Mouse (Mus musculus): Measurements from ENCODE around the gene Scn2b. TPM values are rescaled to one million over a fixed set of nuclear protein-coding genes. Genes with fewer than 3 reads are reported as not detected.

Scn2b gene
- total and polyA plus RNA-seq, 2 experiments from 2014 or later: 0.31 to 0.53 TPM

- H3K4me3 ChIP-seq (ENCODE audit: low read depth, low read length): no peak overlapping the region
- no peaks in the 10 kb centered on the region for H3K4me1 ChIP-seq (ENCODE audit: control insufficient read depth, insufficient read depth)
- H3K9ac ChIP-seq (replicated peaks; ENCODE audit: low read depth, low read length): no peak overlapping the region
- 56% methylated on average over 3 of the region's 3 CpGs for WGBS
- no peak overlapping the region for H3K27ac ChIP-seq (ENCODE audit: low read depth)
- H3K27me3 ChIP-seq (ENCODE audit: control insufficient read depth, insufficient read depth, low read length): no peaks in the 10 kb centered on the region
- no peaks in the 10 kb centered on the region for H3K36me3 ChIP-seq (replicated peaks; ENCODE audit: control insufficient read depth, insufficient read depth, low read length)
- DNase-seq (ENCODE audit: low spot score) (no peak), ATAC-seq (ENCODE audit: insufficient read depth, low read depth) (no peak)
- peaks cover 3% of the 10 kb centered on the region; the same call in 1 of the 2 replicates for H3K9me3 ChIP-seq (replicated peaks; ENCODE audit: control insufficient read depth, low read length)
- TF ChIP-seq EP300 (IDR thresholded peaks at IDR 0.05; ENCODE audit: low read depth): no peak
- TF ChIP-seq CTCF (IDR thresholded peaks at IDR 0.05; ENCODE audit: low read depth): no peak
- H3K4me2 ChIP-seq (ENCODE audit: low read depth, low read length): no peak overlapping the region
Observed at GRCm38 (mm10) chr9:45173475-45173874, 55.9 kb downstream of the Scn2b start.

GRCm38 (mm10) chr9:45179282-45179681 lies 61.7 kb downstream of the Scn2b start:
- 66% methylated on average over 5 of the region's 5 CpGs for WGBS
- Histone ChIP-seq H3K4me1 (ENCODE audit: control insufficient read depth, insufficient read depth) (no peaks in the 10 kb centered on the region), H3K4me2 (ENCODE audit: low read depth, low read length) (no peak overlapping the region), H3K9ac (replicated peaks; ENCODE audit: low read depth, low read length) (no peak overlapping the region), H3K27me3 (ENCODE audit: control insufficient read depth, insufficient read depth, low read length) (no peaks in the 10 kb centered on the region), H3K27ac (ENCODE audit: low read depth) (no peak overlapping the region), H3K9me3 (replicated peaks; ENCODE audit: control insufficient read depth, low read length) (no peaks in the 10 kb centered on the region), H3K36me3 (replicated peaks; ENCODE audit: control insufficient read depth, insufficient read depth, low read length) (no peaks in the 10 kb centered on the region), H3K4me3 (ENCODE audit: low read depth, low read length) (no peak overlapping the region)
- ATAC-seq (ENCODE audit: insufficient read depth, low read depth) (no peak), DNase-seq (ENCODE audit: low spot score) (no peak)
- TF ChIP-seq CTCF (IDR thresholded peaks at IDR 0.05; ENCODE audit: low read depth) (no peak), EP300 (IDR thresholded peaks at IDR 0.05; ENCODE audit: low read depth) (no peak)

Other genes with a start within 250 kb of the Scn2b start
- 4.9 and 7.8 TPM in 2 replicates for gene Kmt2a, start 236.5 kb upstream of the Scn2b start, total RNA-seq (2014; rRNA removed; ENCODE audit: low replicate concordance)
- 4.2 and 4.4 TPM in 2 replicates for gene Kmt2a, start 236.5 kb upstream of the Scn2b start, polyA plus RNA-seq (2015; fragmentation: Nextera tagmentation; extraction: Ambion mirVana)
- 688 and 746 TPM in 2 replicates for gene Atp5l, start 197.0 kb upstream of the Scn2b start, total RNA-seq (2014; rRNA removed; ENCODE audit: low replicate concordance)
- 2,678 and 2,844 TPM in 2 replicates for gene Atp5l, start 197.0 kb upstream of the Scn2b start, polyA plus RNA-seq (2015; fragmentation: Nextera tagmentation; extraction: Ambion mirVana)
- 10.7 and 16.8 TPM in 2 replicates for gene Ube4a, start 152.2 kb upstream of the Scn2b start, total RNA-seq (2014; rRNA removed; ENCODE audit: low replicate concordance)
- 9.8 and 9.9 TPM in 2 replicates for gene Ube4a, start 152.2 kb upstream of the Scn2b start, polyA plus RNA-seq (2015; fragmentation: Nextera tagmentation; extraction: Ambion mirVana)
- 1.2 TPM in 1 of 2 replicates, not detected in the other for gene Cd3g, start 137.4 kb upstream of the Scn2b start, total RNA-seq (2014; rRNA removed; ENCODE audit: low replicate concordance)
- gene Cd3g, start 137.4 kb upstream of the Scn2b start, polyA plus RNA-seq (2015; fragmentation: Nextera tagmentation; extraction: Ambion mirVana): 0.11 TPM in 1 of 2 replicates, not detected in the other
- 1.9 TPM in 1 of 2 replicates, not detected in the other for gene Cd3d, start 136.0 kb upstream of the Scn2b start, total RNA-seq (2014; rRNA removed; ENCODE audit: low replicate concordance)
- not detected in 2 replicates for gene Cd3d, start 136.0 kb upstream of the Scn2b start, polyA plus RNA-seq (2015; fragmentation: Nextera tagmentation; extraction: Ambion mirVana)
- 0.27 TPM in 1 of 2 replicates, not detected in the other for gene Cd3e, start 108.2 kb upstream of the Scn2b start, total RNA-seq (2014; rRNA removed; ENCODE audit: low replicate concordance)
- 0.14 TPM in 1 of 2 replicates, not detected in the other for gene Cd3e, start 108.2 kb upstream of the Scn2b start, polyA plus RNA-seq (2015; fragmentation: Nextera tagmentation; extraction: Ambion mirVana)
- 0.15 and 0.31 TPM in 2 replicates for gene Mpzl2, start 78.0 kb upstream of the Scn2b start, total RNA-seq (2014; rRNA removed; ENCODE audit: low replicate concordance)
- 0.41 and 0.42 TPM in 2 replicates for gene Mpzl2, start 78.0 kb upstream of the Scn2b start, polyA plus RNA-seq (2015; fragmentation: Nextera tagmentation; extraction: Ambion mirVana)
- 1.7 and 3.1 TPM in 2 replicates for gene Mpzl3, start 62.6 kb upstream of the Scn2b start, total RNA-seq (2014; rRNA removed; ENCODE audit: low replicate concordance)
- gene Mpzl3, start 62.6 kb upstream of the Scn2b start, polyA plus RNA-seq (2015; fragmentation: Nextera tagmentation; extraction: Ambion mirVana): 0.59 and 0.68 TPM in 2 replicates
- gene Jaml, start 38.6 kb upstream of the Scn2b start, total RNA-seq (2014; rRNA removed; ENCODE audit: low replicate concordance): not detected in 2 replicates
- gene Jaml, start 38.6 kb upstream of the Scn2b start, polyA plus RNA-seq (2015; fragmentation: Nextera tagmentation; extraction: Ambion mirVana): 0.08 and 0.40 TPM in 2 replicates
- gene Scn4b, start 20.6 kb downstream of the Scn2b start, total RNA-seq (2014; rRNA removed; ENCODE audit: low replicate concordance): 0.27 and 0.57 TPM in 2 replicates
- 0.10 and 0.11 TPM in 2 replicates for gene Scn4b, start 20.6 kb downstream of the Scn2b start, polyA plus RNA-seq (2015; fragmentation: Nextera tagmentation; extraction: Ambion mirVana)
- not detected in 2 replicates for gene BC049352, start 64.2 kb downstream of the Scn2b start, total RNA-seq (2014; rRNA removed; ENCODE audit: low replicate concordance)
- not detected in 2 replicates for gene BC049352, start 64.2 kb downstream of the Scn2b start, polyA plus RNA-seq (2015; fragmentation: Nextera tagmentation; extraction: Ambion mirVana)
- not detected in 2 replicates for gene Tmprss4, start 86.3 kb downstream of the Scn2b start, total RNA-seq (2014; rRNA removed; ENCODE audit: low replicate concordance)
- 0.22 TPM in 1 of 2 replicates, not detected in the other for gene Tmprss4, start 86.3 kb downstream of the Scn2b start, polyA plus RNA-seq (2015; fragmentation: Nextera tagmentation; extraction: Ambion mirVana)
- gene Il10ra, start 151.4 kb downstream of the Scn2b start, total RNA-seq (2014; rRNA removed; ENCODE audit: low replicate concordance): 0.58 and 2.5 TPM in 2 replicates
- 0.47 and 0.60 TPM in 2 replicates for gene Il10ra, start 151.4 kb downstream of the Scn2b start, polyA plus RNA-seq (2015; fragmentation: Nextera tagmentation; extraction: Ambion mirVana)
- gene Tmprss13, start 201.3 kb downstream of the Scn2b start, total RNA-seq (2014; rRNA removed; ENCODE audit: low replicate concordance): 0.15 TPM in 1 of 2 replicates, not detected in the other
- gene Tmprss13, start 201.3 kb downstream of the Scn2b start, polyA plus RNA-seq (2015; fragmentation: Nextera tagmentation; extraction: Ambion mirVana): 0.16 and 0.23 TPM in 2 replicates